Mouse (Mus musculus): ENCODE results near the gene Rad51c.

- TF ChIP-seq CTCF (IDR thresholded peaks at IDR 0.05; ENCODE audit: insufficient read depth, low read depth, low read length) (no peak), POLR2A (IDR thresholded peaks at IDR 0.05; ENCODE audit: insufficient read depth, low read depth, low read length) (no peak)
Observed at GRCm38 (mm10) chr11:87353646-87354170, 51.0 kb downstream of the Rad51c start.
